9 mouse cellular contexts compared by ENCODE assay signal in genomic region chr14:14803921-14804517, GRCm38 (mm10). TPM values are rescaled to one million over a fixed set of nuclear protein-coding genes. Genes with fewer than 3 reads are reported as not detected.
DNase-seq lines count a peak whose midpoint lies in the region; ATAC-seq and TF ChIP-seq lines count a peak whose summit lies in the region.
"Had no signal": no experiment of that assay in that cellular context is flagged by ENCODE, and none has a peak within 500 bp of the region (broad histone marks: within the 10 kb centered on the region; RNA-seq: fewer than 3 reads in every experiment).

No protein-coding gene starts in this region.

- no peaks in the 10 kb centered on the region for H3K4me1 ChIP-seq in embryonic facial prominence, embryonic 11.5 days (ENCODE audit: control insufficient read depth, insufficient read depth, low read length)
- peaks cover 5% of the 10 kb centered on the region; the same call in 1 of the 2 replicates for H3K4me1 ChIP-seq in thymus, adult 2 months (replicated peaks; ENCODE audit: control insufficient read depth, insufficient read depth, low read length)
- H3K4me1 ChIP-seq: liver, embryonic 13.5 days had no signal

- H3K27me3 ChIP-seq in embryonic facial prominence, embryonic 11.5 days (ENCODE audit: control insufficient read depth, insufficient read depth, low read length) = no peaks in the 10 kb centered on the region
- H3K27me3 ChIP-seq in thymus, adult 2 months (ENCODE audit: control insufficient read depth, insufficient read depth, low read length) = no peaks in the 10 kb centered on the region
- H3K27me3 ChIP-seq: liver, embryonic 13.5 days had no signal

- TF ChIP-seq CTCF in thymus, adult 2 months (IDR thresholded peaks at IDR 0.05; ENCODE audit: borderline replicate concordance, control insufficient read depth, extremely low read depth, insufficient read depth, low read length, poor library complexity) = no peak

- peak; percentile 92 for ATAC-seq in embryonic facial prominence, embryonic 11.5 days (replicated peaks; ENCODE audit: insufficient number of reproducible peaks, low FRiP score, low TSS enrichment, low read depth)

- 10% methylated on average over 10 of the region's 10 CpGs for WGBS in embryonic facial prominence, embryonic 11.5 days
- WGBS in thymus, adult 2 months = 71% methylated on average over 10 of the region's 10 CpGs

- no peaks in the 10 kb centered on the region for H3K9me3 ChIP-seq in embryonic facial prominence, embryonic 11.5 days (replicated peaks; ENCODE audit: control insufficient read depth, low read length)
- H3K9me3 ChIP-seq: liver, embryonic 13.5 days had no signal

- H3K4me3 ChIP-seq in embryonic facial prominence, embryonic 11.5 days (ENCODE audit: low read depth, low read length) = no peak overlapping the region
- H3K4me3 ChIP-seq in thymus, adult 2 months (ENCODE audit: control insufficient read depth, insufficient read depth, low read length) = no peak overlapping the region
- H3K4me3 ChIP-seq: liver, embryonic 13.5 days had no signal

- peak; percentile 55 for DNase-seq in WW6 (ENCODE audit: low read depth, low spot score)
- DNase-seq in embryonic facial prominence, embryonic 11.5 days (ENCODE audit: low spot score) = peak; percentile 58
- peak; percentile 33 for DNase-seq in hindlimb bud, embryonic 11.5 days (ENCODE audit: extremely low spot score, low read depth, low spot score)
- peak; percentile 39 to 57 for DNase-seq in left cerebral cortex, postnatal 25 days (ENCODE audit: low spot score in 2 of 2)
- DNase-seq in retina, embryonic 14.5 days (ENCODE audit: low spot score) = peak; percentile 36
- no peak for DNase-seq in heart, postnatal 25 days (ENCODE audit: low spot score)
- no peak for DNase-seq in thymus, adult 2 months
- no peak for DNase-seq in T-cell, adult 2 months (ENCODE audit: low spot score)
- DNase-seq: liver, embryonic 13.5 days had no signal

- no peak for TF ChIP-seq POLR2A in thymus, adult 2 months (IDR thresholded peaks at IDR 0.05; ENCODE audit: control insufficient read depth, extremely low read depth, insufficient read depth, low read length, poor library complexity)

- H3K36me3 ChIP-seq in embryonic facial prominence, embryonic 11.5 days (replicated peaks; ENCODE audit: control insufficient read depth, insufficient read depth, low read depth, low read length) = no peaks in the 10 kb centered on the region
- H3K36me3 ChIP-seq in thymus, adult 2 months (ENCODE audit: control insufficient read depth, insufficient read depth, low read length) = no peaks in the 10 kb centered on the region
- H3K36me3 ChIP-seq: liver, embryonic 13.5 days had no signal

- no peak overlapping the region for H3K4me2 ChIP-seq in embryonic facial prominence, embryonic 11.5 days (ENCODE audit: low read depth, low read length)
- H3K4me2 ChIP-seq: liver, embryonic 13.5 days had no signal

- intact Hi-C loops in left cerebral cortex, postnatal 25 days (cut with DNase I) = no loop called here
- intact Hi-C loops in heart, postnatal 25 days (cut with DNase I) = no loop called here

- H3K27ac ChIP-seq in embryonic facial prominence, embryonic 11.5 days (replicated peaks; ENCODE audit: low read depth, low read length) = no peak overlapping the region
- no peak overlapping the region for H3K27ac ChIP-seq in thymus, adult 2 months (ENCODE audit: control insufficient read depth, insufficient read depth, low read length)
- H3K27ac ChIP-seq: liver, embryonic 13.5 days had no signal

- H3K9ac ChIP-seq in embryonic facial prominence, embryonic 11.5 days (replicated peaks; ENCODE audit: low read length) = no peak overlapping the region
- H3K9ac ChIP-seq: liver, embryonic 13.5 days had no signal

RNA-seq across cellular contexts. Expression of gene Nek10, which starts 0.8 kb away (rescaled TPM):
- 0.03 TPM in 2 replicates for polyA plus RNA-seq in embryonic facial prominence, embryonic 11.5 days (2014; fragmentation: Nextera tagmentation; extraction: Ambion mirVana)
- 1 to 10 TPM; 1.9 to 2.1 TPM for total RNA-seq in left cerebral cortex, postnatal 25 days (2021)
- total RNA-seq in heart, postnatal 25 days (2021) = under 1 TPM; 0.21 to 0.22 TPM
- polyA plus RNA-seq in thymus, adult 2 months (2012; rRNA removed) = 0.01 TPM in 2 replicates
- polyA plus RNA-seq: liver, embryonic 13.5 days had no signal

Comparison
In these comparisons a context has a peak if more than half of its experiments do, and no peak if none do; other contexts are left out.
1. DNase-seq: peak in WW6 (single experiment), embryonic facial prominence, embryonic 11.5 days (single experiment), hindlimb bud, embryonic 11.5 days (single experiment), left cerebral cortex, postnatal 25 days (2 of 2) and retina, embryonic 14.5 days (single experiment); none in heart, postnatal 25 days (single experiment), thymus, adult 2 months (single experiment) and T-cell, adult 2 months (single experiment).